Mouse (Mus musculus) heart, adult 2 months (tissue): ENCODE measurements around the gene Tcfl5.

Source experiments
- CTCF ChIP-seq: fragments of 200-600 bp; IDR thresholded peaks from 2 replicates; pipeline ENCODE4 v1.8.1; 2022; ENCODE audit warnings: antibody characterized with exemption, mild to moderate bottlenecking, moderate library complexity
- EP300 ChIP-seq: fragments of 200-500 bp; IDR thresholded peaks from 2 replicates; pipeline ENCODE4 v1.6.1; 2011; ENCODE audit warnings: low read depth, low read length, control low read depth; ENCODE audit not compliant: insufficient read depth
- POLR2A ChIP-seq: fragments of 200-500 bp; IDR thresholded peaks from 2 replicates; pipeline ENCODE4 v1.6.1; 2011; ENCODE audit warnings: mild to moderate bottlenecking, low read depth, low read length, control low read depth; ENCODE audit not compliant: insufficient read depth

- TF ChIP-seq POLR2A (no peak), CTCF (no peak), EP300 (no peak)
Measured at GRCm38 (mm10) chr2:180676706-180677105, 34.2 kb upstream of the Tcfl5 start.
